ENCODE assay signal across 17 mouse cellular contexts in genomic region chr1:90968649-90969048, GRCm38 (mm10). TPM values are rescaled to one million over a fixed set of nuclear protein-coding genes. Genes with fewer than 3 reads are reported as not detected.
DNase-seq lines count a peak whose midpoint lies in the region; ATAC-seq and TF ChIP-seq lines count a peak whose summit lies in the region.
"Had no signal": no experiment of that assay in that cellular context is flagged by ENCODE, and none has a peak within 500 bp of the region (broad histone marks: within the 10 kb centered on the region; RNA-seq: fewer than 3 reads in every experiment).

No protein-coding gene starts in this region.

- TF ChIP-seq POLR2A in small intestine, adult 2 months (IDR thresholded peaks at IDR 0.05; ENCODE audit: low read depth, low read length), result no peak

- no peak for ATAC-seq in heart, embryonic 12.5 days (ENCODE audit: insufficient number of reproducible peaks, low FRiP score)
- ATAC-seq in heart, embryonic 11.5 days (replicated peaks; ENCODE audit: insufficient number of reproducible peaks, low FRiP score, low TSS enrichment), result no peak
- ATAC-seq in lung, embryonic 15.5 days (ENCODE audit: borderline replicate concordance, extremely low read depth, low FRiP score, low TSS enrichment), result no peak
- no peak for ATAC-seq in intestine, postnatal 0 days
- ATAC-seq in midbrain, embryonic 16.5 days, result no peak
- no peak for ATAC-seq in hindbrain, embryonic 12.5 days (ENCODE audit: low FRiP score)
- ATAC-seq: midbrain, embryonic 15.5 days had no signal

- peak overlapping the region; percentile 38 for H3K9ac ChIP-seq in heart, embryonic 12.5 days
- no peak overlapping the region for H3K9ac ChIP-seq in heart, embryonic 11.5 days (ENCODE audit: low read depth, low read length)
- no peak overlapping the region for H3K9ac ChIP-seq in lung, embryonic 15.5 days
- H3K9ac ChIP-seq in intestine, postnatal 0 days (ENCODE audit: low read depth, low read length), result peak overlapping the region; percentile 47
- no peak overlapping the region for H3K9ac ChIP-seq in midbrain, embryonic 16.5 days (ENCODE audit: low read depth, low read length)
- H3K9ac ChIP-seq in hindbrain, embryonic 12.5 days, result no peak overlapping the region
- H3K9ac ChIP-seq: midbrain, embryonic 15.5 days had no signal

- TF ChIP-seq CTCF in intestine, postnatal 0 days (IDR thresholded peaks at IDR 0.05; ENCODE audit: low read depth), result no peak
- no peak for TF ChIP-seq CTCF in small intestine, adult 2 months (IDR thresholded peaks at IDR 0.05; ENCODE audit: extremely low read depth, insufficient read length, insufficient replicate concordance, low read depth, low read length)

- no peaks in the 10 kb centered on the region for H3K27me3 ChIP-seq in heart, embryonic 12.5 days (replicated peaks)
- peaks cover 3% of the 10 kb centered on the region; the same call in 1 of the 2 replicates for H3K27me3 ChIP-seq in heart, embryonic 11.5 days (ENCODE audit: control insufficient read depth, insufficient read depth, low read length)
- H3K27me3 ChIP-seq in lung, embryonic 15.5 days, result no peaks in the 10 kb centered on the region
- H3K27me3 ChIP-seq in intestine, postnatal 0 days (replicated peaks; ENCODE audit: control insufficient read depth, insufficient read depth, low read length), result no peaks in the 10 kb centered on the region
- H3K27me3 ChIP-seq in small intestine, adult 2 months (ENCODE audit: control insufficient read depth, insufficient read depth, low read length), result no peaks in the 10 kb centered on the region
- H3K27me3 ChIP-seq in midbrain, embryonic 16.5 days (ENCODE audit: control insufficient read depth, insufficient read depth, low read depth, low read length), result no peaks in the 10 kb centered on the region
- peaks cover 5% of the 10 kb centered on the region; the same call in 1 of the 2 replicates for H3K27me3 ChIP-seq in hindbrain, embryonic 12.5 days
- H3K27me3 ChIP-seq: midbrain, embryonic 15.5 days had no signal

- 74% methylated on average over 4 of the region's 4 CpGs for WGBS in heart, embryonic 12.5 days
- 77% methylated on average over 4 of the region's 4 CpGs for WGBS in heart, embryonic 11.5 days (ENCODE audit: insufficient replicate concordance)
- WGBS in lung, embryonic 15.5 days, result 58% methylated on average over 4 of the region's 4 CpGs
- WGBS in intestine, postnatal 0 days, result 49% methylated on average over 4 of the region's 4 CpGs
- 31% methylated on average over 4 of the region's 4 CpGs for WGBS in small intestine, adult 2 months
- WGBS in midbrain, embryonic 16.5 days, result 85% methylated on average over 4 of the region's 4 CpGs
- WGBS in hindbrain, embryonic 12.5 days, result 86% methylated on average over 4 of the region's 4 CpGs

- peaks cover 47% of the 10 kb centered on the region for H3K4me1 ChIP-seq in heart, embryonic 12.5 days (replicated peaks)
- H3K4me1 ChIP-seq in heart, embryonic 11.5 days (ENCODE audit: control insufficient read depth, insufficient read depth, low read length), result peaks cover 26% of the 10 kb centered on the region
- peaks cover 34% of the 10 kb centered on the region for H3K4me1 ChIP-seq in lung, embryonic 15.5 days
- 0 out of 2 replicates have a peak, but pooled peaks cover 5% of the 10 kb centered on the region for H3K4me1 ChIP-seq in intestine, postnatal 0 days (replicated peaks; ENCODE audit: control insufficient read depth, insufficient read depth, low read length)
- H3K4me1 ChIP-seq in small intestine, adult 2 months (ENCODE audit: control insufficient read depth, insufficient read depth, insufficient read length, low read length), result peaks cover 17% of the 10 kb centered on the region; the same call in 1 of the 2 replicates
- H3K4me1 ChIP-seq in midbrain, embryonic 16.5 days (ENCODE audit: control insufficient read depth, insufficient read depth, low read length), result 0 out of 2 replicates have a peak, but pooled peaks cover 3% of the 10 kb centered on the region
- H3K4me1 ChIP-seq in hindbrain, embryonic 12.5 days, result peaks cover 22% of the 10 kb centered on the region

- no peaks in the 10 kb centered on the region for H3K36me3 ChIP-seq in heart, embryonic 12.5 days
- H3K36me3 ChIP-seq in heart, embryonic 11.5 days (ENCODE audit: control insufficient read depth, insufficient read depth, low read length), result no peaks in the 10 kb centered on the region
- H3K36me3 ChIP-seq in lung, embryonic 15.5 days, result no peaks in the 10 kb centered on the region
- 0 out of 2 replicates have a peak, but pooled peaks cover 4% of the 10 kb centered on the region for H3K36me3 ChIP-seq in intestine, postnatal 0 days (ENCODE audit: control insufficient read depth, insufficient read depth)
- H3K36me3 ChIP-seq in small intestine, adult 2 months (ENCODE audit: control insufficient read depth, insufficient read depth, low read length), result peaks cover 4% of the 10 kb centered on the region; the same call in 1 of the 2 replicates
- no peaks in the 10 kb centered on the region for H3K36me3 ChIP-seq in midbrain, embryonic 16.5 days (ENCODE audit: control insufficient read depth, insufficient read depth, low read length)
- H3K36me3 ChIP-seq in hindbrain, embryonic 12.5 days, result no peaks in the 10 kb centered on the region
- H3K36me3 ChIP-seq: hindbrain, embryonic 10.5 days; midbrain, embryonic 15.5 days had no signal

- H3K4me3 ChIP-seq in heart, embryonic 12.5 days, result no peak overlapping the region
- H3K4me3 ChIP-seq in heart, embryonic 11.5 days (ENCODE audit: low read depth, low read length), result no peak overlapping the region
- H3K4me3 ChIP-seq in lung, embryonic 15.5 days, result no peak overlapping the region
- H3K4me3 ChIP-seq in intestine, postnatal 0 days (ENCODE audit: low read depth, low read length), result peak overlapping the region; percentile 42
- peak overlapping the region; percentile 79 for H3K4me3 ChIP-seq in small intestine, adult 2 months (ENCODE audit: low read depth, low read length)
- no peak overlapping the region for H3K4me3 ChIP-seq in midbrain, embryonic 16.5 days (ENCODE audit: low read depth, low read length)
- no peak overlapping the region for H3K4me3 ChIP-seq in hindbrain, embryonic 12.5 days
- H3K4me3 ChIP-seq: hindbrain, embryonic 10.5 days; midbrain, embryonic 15.5 days had no signal

- DNase-seq in lung, postnatal 4 days, result no peak
- DNase-seq: adrenal gland, adult 2 months; cerebellum, adult 9-11 months; right cerebral cortex, postnatal 25 days had no signal

- peak overlapping the region; percentile 17; the same call in 1 of the 2 replicates for H3K4me2 ChIP-seq in heart, embryonic 12.5 days
- H3K4me2 ChIP-seq in heart, embryonic 11.5 days, result no peak overlapping the region
- H3K4me2 ChIP-seq in lung, embryonic 15.5 days, result peak overlapping the region; percentile 42; the same call in 1 of the 2 replicates
- peak overlapping the region; percentile 68 for H3K4me2 ChIP-seq in intestine, postnatal 0 days (replicated peaks; ENCODE audit: low read depth)
- H3K4me2 ChIP-seq in midbrain, embryonic 16.5 days (ENCODE audit: low read length), result no peak overlapping the region
- no peak overlapping the region for H3K4me2 ChIP-seq in hindbrain, embryonic 12.5 days (replicated peaks)
- H3K4me2 ChIP-seq: midbrain, embryonic 15.5 days had no signal

- H3K9me3 ChIP-seq in heart, embryonic 12.5 days (replicated peaks), result no peaks in the 10 kb centered on the region
- H3K9me3 ChIP-seq in heart, embryonic 11.5 days (replicated peaks; ENCODE audit: control insufficient read depth, low read length), result no peaks in the 10 kb centered on the region
- no peaks in the 10 kb centered on the region for H3K9me3 ChIP-seq in lung, embryonic 15.5 days
- no peaks in the 10 kb centered on the region for H3K9me3 ChIP-seq in intestine, postnatal 0 days (ENCODE audit: control insufficient read depth)
- no peaks in the 10 kb centered on the region for H3K9me3 ChIP-seq in midbrain, embryonic 16.5 days (replicated peaks; ENCODE audit: control insufficient read depth, low read length, poor library complexity, severe bottlenecking)
- H3K9me3 ChIP-seq in hindbrain, embryonic 12.5 days (replicated peaks), result no peaks in the 10 kb centered on the region
- H3K9me3 ChIP-seq: hindbrain, embryonic 10.5 days; midbrain, embryonic 15.5 days had no signal

- no peak overlapping the region for H3K27ac ChIP-seq in heart, embryonic 12.5 days (ENCODE audit: poor library complexity, severe bottlenecking)
- no peak overlapping the region for H3K27ac ChIP-seq in heart, embryonic 11.5 days (ENCODE audit: low read depth, low read length)
- peak overlapping the region; percentile 74; the same call in 1 of the 2 replicates for H3K27ac ChIP-seq in lung, embryonic 15.5 days
- H3K27ac ChIP-seq in intestine, postnatal 0 days (ENCODE audit: low read depth, low read length), result peak overlapping the region; percentile 74
- H3K27ac ChIP-seq in small intestine, adult 2 months (ENCODE audit: insufficient read depth, low read depth, low read length), result peak overlapping the region; percentile 89
- no peak overlapping the region for H3K27ac ChIP-seq in midbrain, embryonic 16.5 days (ENCODE audit: low read length)
- no peak overlapping the region for H3K27ac ChIP-seq in hindbrain, embryonic 12.5 days
- H3K27ac ChIP-seq: macrophage; midbrain, embryonic 15.5 days had no signal

RNA-seq across cellular contexts. Expression of gene Rab17, which starts 0.8 kb away (rescaled TPM):
- polyA plus RNA-seq in heart, embryonic 12.5 days (2016; fragmentation: Nextera tagmentation; extraction: Ambion mirVana), result 0.64 and 1.3 TPM in 2 replicates
- 0.63 TPM in 1 of 2 replicates, not detected in the other for polyA plus RNA-seq in heart, embryonic 11.5 days (2014; fragmentation: Nextera tagmentation; extraction: Ambion mirVana)
- 3.1 and 3.8 TPM in 2 replicates for polyA plus RNA-seq in lung, embryonic 15.5 days (2015; fragmentation: Nextera tagmentation; extraction: Ambion mirVana)
- 75.4 and 93.3 TPM in 2 replicates for polyA plus RNA-seq in intestine, postnatal 0 days (2015; fragmentation: Nextera tagmentation; extraction: Ambion mirVana)
- polyA plus RNA-seq in small intestine, adult 2 months (2012; rRNA removed), result 16.3 and 42.5 TPM in 2 replicates
- 0.17 and 0.19 TPM in 2 replicates for polyA plus RNA-seq in midbrain, embryonic 16.5 days (2015; fragmentation: Nextera tagmentation; extraction: Ambion mirVana)
- polyA plus RNA-seq in hindbrain, embryonic 12.5 days (2016; fragmentation: Nextera tagmentation; extraction: Ambion mirVana), result 0.64 and 0.71 TPM in 2 replicates
- polyA plus RNA-seq: macrophage had no signal

RNA-seq across cellular contexts. Expression of gene Prlh, which starts 15.7 kb away (rescaled TPM):
- polyA plus RNA-seq in heart, embryonic 12.5 days (2016; fragmentation: Nextera tagmentation; extraction: Ambion mirVana), result not detected in 2 replicates
- polyA plus RNA-seq in heart, embryonic 11.5 days (2014; fragmentation: Nextera tagmentation; extraction: Ambion mirVana), result not detected in 2 replicates
- polyA plus RNA-seq in lung, embryonic 15.5 days (2015; fragmentation: Nextera tagmentation; extraction: Ambion mirVana), result not detected in 2 replicates
- not detected in 2 replicates for polyA plus RNA-seq in intestine, postnatal 0 days (2015; fragmentation: Nextera tagmentation; extraction: Ambion mirVana)
- not detected in 2 replicates for polyA plus RNA-seq in small intestine, adult 2 months (2012; rRNA removed)
- polyA plus RNA-seq in midbrain, embryonic 16.5 days (2015; fragmentation: Nextera tagmentation; extraction: Ambion mirVana), result not detected in 2 replicates
- polyA plus RNA-seq in hindbrain, embryonic 12.5 days (2016; fragmentation: Nextera tagmentation; extraction: Ambion mirVana), result not detected in 2 replicates
- polyA plus RNA-seq: adrenal gland, adult 2 months; gonadal fat pad, adult 2 months; hindbrain, embryonic 10.5 days; macrophage; midbrain, embryonic 15.5 days; neural tube, embryonic 11.5 days; urinary bladder, adult 2 months had no signal

RNA-seq across cellular contexts. Expression of gene Lrrfip1, which starts 29.9 kb away (rescaled TPM):
- 151 and 161 TPM in 2 replicates for polyA plus RNA-seq in heart, embryonic 12.5 days (2016; fragmentation: Nextera tagmentation; extraction: Ambion mirVana)
- polyA plus RNA-seq in heart, embryonic 11.5 days (2014; fragmentation: Nextera tagmentation; extraction: Ambion mirVana), result 115 and 138 TPM in 2 replicates
- 54.8 and 60.6 TPM in 2 replicates for polyA plus RNA-seq in lung, embryonic 15.5 days (2015; fragmentation: Nextera tagmentation; extraction: Ambion mirVana)
- 79.2 and 85.3 TPM in 2 replicates for polyA plus RNA-seq in intestine, postnatal 0 days (2015; fragmentation: Nextera tagmentation; extraction: Ambion mirVana)
- 6.3 and 9.5 TPM in 2 replicates for polyA plus RNA-seq in small intestine, adult 2 months (2012; rRNA removed)
- 42.7 and 44.4 TPM in 2 replicates for polyA plus RNA-seq in midbrain, embryonic 16.5 days (2015; fragmentation: Nextera tagmentation; extraction: Ambion mirVana)
- polyA plus RNA-seq in hindbrain, embryonic 12.5 days (2016; fragmentation: Nextera tagmentation; extraction: Ambion mirVana), result 26.0 and 32.0 TPM in 2 replicates

RNA-seq across cellular contexts. Expression of gene Mlph, which starts 53.8 kb away (rescaled TPM):
- 0.31 and 0.35 TPM in 2 replicates for polyA plus RNA-seq in heart, embryonic 12.5 days (2016; fragmentation: Nextera tagmentation; extraction: Ambion mirVana)
- polyA plus RNA-seq in heart, embryonic 11.5 days (2014; fragmentation: Nextera tagmentation; extraction: Ambion mirVana), result 0.16 TPM in 1 of 2 replicates, not detected in the other
- 0.59 and 1.3 TPM in 2 replicates for polyA plus RNA-seq in lung, embryonic 15.5 days (2015; fragmentation: Nextera tagmentation; extraction: Ambion mirVana)
- 3.0 and 3.4 TPM in 2 replicates for polyA plus RNA-seq in intestine, postnatal 0 days (2015; fragmentation: Nextera tagmentation; extraction: Ambion mirVana)
- 17.6 and 25.8 TPM in 2 replicates for polyA plus RNA-seq in small intestine, adult 2 months (2012; rRNA removed)
- polyA plus RNA-seq in midbrain, embryonic 16.5 days (2015; fragmentation: Nextera tagmentation; extraction: Ambion mirVana), result 0.09 and 0.29 TPM in 2 replicates
- 0.09 and 0.22 TPM in 2 replicates for polyA plus RNA-seq in hindbrain, embryonic 12.5 days (2016; fragmentation: Nextera tagmentation; extraction: Ambion mirVana)

Comparison
In these comparisons a context has a peak if more than half of its experiments do, and no peak if none do; other contexts are left out.
1. H3K4me2 ChIP-seq: peak in heart, embryonic 12.5 days (single experiment), lung, embryonic 15.5 days (single experiment) and intestine, postnatal 0 days (single experiment); none in heart, embryonic 11.5 days (single experiment), midbrain, embryonic 16.5 days (single experiment) and hindbrain, embryonic 12.5 days (single experiment).
2. H3K9ac ChIP-seq: peak in heart, embryonic 12.5 days (single experiment) and intestine, postnatal 0 days (single experiment); none in heart, embryonic 11.5 days (single experiment), lung, embryonic 15.5 days (single experiment), midbrain, embryonic 16.5 days (single experiment) and hindbrain, embryonic 12.5 days (single experiment).
3. H3K27ac ChIP-seq: peak in lung, embryonic 15.5 days (single experiment), intestine, postnatal 0 days (single experiment) and small intestine, adult 2 months (single experiment); none in heart, embryonic 12.5 days (single experiment), heart, embryonic 11.5 days (single experiment), midbrain, embryonic 16.5 days (single experiment) and hindbrain, embryonic 12.5 days (single experiment).
4. H3K4me3 ChIP-seq: peak in intestine, postnatal 0 days (single experiment) and small intestine, adult 2 months (single experiment); none in heart, embryonic 12.5 days (single experiment), heart, embryonic 11.5 days (single experiment), lung, embryonic 15.5 days (single experiment), midbrain, embryonic 16.5 days (single experiment) and hindbrain, embryonic 12.5 days (single experiment).